Mouse (Mus musculus) left cerebral cortex, postnatal 36 days (tissue): ENCODE data around the gene Mid1. TPM values are rescaled to one million over a fixed set of nuclear protein-coding genes. Genes with fewer than 3 reads are reported as not detected.
"Not testable (repeated sequence)": the region's sequence is repeated elsewhere in the genome, so short reads cannot be mapped to it uniquely, and the experiment has no call there.

Experiments used
- DNase-seq, 2 experiments: peaks; one replicate each; pipeline ENCODE4 v3.0.0; 2021 to 2022; ENCODE audit warnings: low spot score in 2 of 2, mixed read lengths in 1 of 2
- intact Hi-C: fragments of 180-260 bp; cut with DNase I; formaldehyde crosslinking; loops from one replicate; pipeline ENCODE4 v1.15.1; 2025
- total RNA-seq, 2 experiments: library from RNA; stranded (reverse); gene quantifications; 2 replicates each; pipeline ENCODE4 v1.2.3; 2021

Gene Mid1
- total RNA-seq, 2 experiments from 2014 or later = 12.8 to 23.1 TPM

DNA sequence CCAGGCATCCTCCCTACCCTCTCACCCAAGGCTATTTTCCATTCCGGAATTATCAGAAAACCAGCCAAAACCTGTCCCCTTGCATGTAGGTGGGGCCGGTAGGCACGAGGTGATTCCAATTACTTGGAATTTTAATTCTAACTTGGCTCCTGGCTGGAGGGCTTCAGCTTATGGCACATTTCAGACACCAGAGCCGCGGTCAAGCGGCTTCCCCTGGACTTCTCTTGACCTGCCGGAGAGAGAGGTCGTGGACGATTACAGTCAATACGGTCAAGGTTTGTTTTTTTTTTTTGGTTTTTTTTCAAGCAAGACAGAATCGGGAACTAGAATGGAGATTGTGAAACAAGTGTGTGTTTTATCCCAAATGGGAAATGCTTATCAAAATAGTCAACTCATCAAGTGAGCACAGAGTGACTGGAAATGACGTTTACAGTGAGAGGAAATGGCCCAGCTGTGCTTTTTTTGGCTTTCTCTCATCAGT lies 295.9 kb downstream of the Mid1 start:
- DNase-seq = no peak
- intact Hi-C loops = loop anchor here (5.0 kb wide), 2 partner anchors 184 to 649 kb away; no protein-coding TSS in a partner anchor

DNA sequence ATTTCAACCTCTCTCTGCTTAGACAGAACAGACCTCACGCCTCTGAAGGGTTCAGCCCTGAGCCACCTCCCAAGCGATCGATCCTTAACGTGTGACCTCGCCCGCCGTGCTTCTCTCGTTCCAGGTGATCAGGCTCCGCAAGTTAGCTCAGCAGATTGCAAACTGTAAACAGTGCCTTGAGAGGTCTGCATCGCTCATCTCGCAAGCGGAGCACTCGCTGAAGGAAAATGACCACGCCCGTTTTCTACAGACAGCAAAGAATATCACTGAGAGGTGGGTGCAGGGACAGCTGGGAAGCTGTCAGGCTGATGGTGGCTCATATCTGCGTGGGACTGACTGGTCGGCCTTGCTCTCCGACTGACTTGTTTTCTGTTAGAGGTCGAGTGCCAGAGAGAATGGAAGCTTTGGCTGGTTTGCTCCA lies 296.8 kb downstream of the Mid1 start:
- peak in 1 of 2 experiments; percentile 30 for DNase-seq
- intact Hi-C loops = loop anchor here (5.0 kb wide), 2 partner anchors 184 to 649 kb away; no protein-coding TSS in a partner anchor

DNA sequence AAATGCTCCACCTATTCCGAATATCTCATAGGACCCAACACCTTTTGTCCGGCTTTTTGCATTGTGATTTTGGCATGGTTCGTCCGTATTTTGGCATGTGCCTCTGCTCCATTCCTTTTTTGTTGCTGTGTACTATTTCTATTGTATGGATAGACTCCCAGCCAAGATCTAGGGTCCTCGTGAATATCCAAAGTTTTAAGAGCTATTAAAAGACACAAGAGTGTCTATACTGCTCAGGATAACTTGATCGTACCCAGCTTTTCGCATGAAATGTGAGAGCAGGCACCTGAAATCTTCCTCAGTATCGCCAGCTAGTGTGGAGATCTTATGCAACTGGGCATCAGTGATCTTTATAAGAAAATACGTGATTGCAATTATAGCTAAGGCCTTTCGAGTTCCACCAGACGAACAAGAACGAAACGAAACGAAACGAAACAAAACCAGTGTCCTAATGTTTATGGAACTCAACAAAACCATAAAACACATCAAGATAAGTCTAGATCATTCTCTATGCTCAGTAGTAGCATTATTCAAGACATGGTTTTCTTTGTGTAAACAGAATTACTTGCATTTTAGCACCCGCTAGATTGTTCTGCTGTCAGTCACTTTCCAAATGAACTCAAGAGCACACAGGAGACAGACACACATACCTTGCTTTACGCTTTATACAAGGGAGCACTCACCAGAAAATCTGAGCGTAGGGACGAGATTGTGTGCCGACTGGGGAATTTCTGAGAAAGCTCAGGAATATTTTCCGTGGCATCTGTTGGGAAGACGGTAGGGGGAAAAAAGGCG lies 297.8 kb downstream of the Mid1 start:
- intact Hi-C loops = loop anchor here (5.0 kb wide), 2 partner anchors 186 to 651 kb away; no protein-coding TSS in a partner anchor
- not testable (repeated sequence) for DNase-seq

DNA sequence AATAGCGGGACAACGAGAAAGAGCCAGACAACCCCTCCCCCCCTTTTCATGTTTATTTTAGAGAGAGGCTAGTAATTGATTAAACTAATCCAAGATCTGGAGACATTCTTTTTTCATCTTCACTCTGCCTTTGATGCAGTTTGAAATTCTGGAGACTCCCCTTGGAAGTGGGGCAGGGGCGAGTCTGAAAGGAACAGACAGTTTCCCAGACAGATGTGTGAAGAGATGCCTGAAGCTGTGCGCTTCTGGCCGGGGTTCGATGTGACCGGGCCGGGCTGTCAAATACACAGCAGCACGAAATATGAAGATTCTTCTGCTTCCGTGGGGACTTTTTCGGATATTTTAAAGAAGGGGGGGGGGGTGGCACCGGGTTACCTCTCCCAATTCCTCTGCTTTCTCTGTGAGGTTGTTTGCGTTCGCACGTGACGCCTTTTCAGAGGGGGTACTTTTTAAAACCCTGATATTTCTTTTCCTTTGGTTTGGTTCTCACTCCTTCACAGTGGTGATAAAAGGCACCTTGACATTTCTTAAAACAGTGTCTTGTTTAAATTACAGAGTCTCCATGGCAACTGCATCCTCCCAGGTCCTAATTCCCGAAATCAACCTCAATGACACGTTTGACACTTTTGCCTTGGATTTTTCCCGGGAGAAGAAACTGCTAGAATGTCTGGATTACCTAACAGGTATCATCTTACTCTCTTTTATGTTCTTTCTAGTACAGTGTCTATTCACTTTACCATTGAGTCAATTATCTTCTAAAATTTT lies 298.6 kb downstream of the Mid1 start:
- intact Hi-C loops = loop anchor here (5.0 kb wide), 2 partner anchors 186 to 651 kb away; no protein-coding TSS in a partner anchor
- DNase-seq = not testable (repeated sequence)

DNA sequence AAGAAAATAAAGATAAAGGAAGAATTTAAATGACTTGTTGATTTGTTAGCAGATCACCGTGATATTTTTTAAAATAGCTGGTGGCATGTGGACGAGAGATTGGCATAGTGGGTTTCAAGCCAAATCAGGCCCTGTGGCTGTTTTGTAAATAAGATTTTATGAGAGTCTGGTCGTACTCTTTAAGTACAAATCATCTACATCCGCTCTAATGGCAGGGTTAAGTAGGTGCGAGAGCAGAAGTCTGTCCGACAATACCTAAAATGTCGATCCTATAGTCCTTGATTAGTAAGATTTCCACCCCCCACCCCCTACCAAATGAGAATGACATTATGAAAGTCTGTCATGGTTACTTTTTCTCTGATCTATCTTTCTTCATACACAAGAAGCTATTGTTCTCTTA lies 299.3 kb downstream of the Mid1 start:
- intact Hi-C loops = loop anchor here (5.0 kb wide), 2 partner anchors 187 to 652 kb away; no protein-coding TSS in a partner anchor
- DNase-seq = not testable (repeated sequence)

DNA sequence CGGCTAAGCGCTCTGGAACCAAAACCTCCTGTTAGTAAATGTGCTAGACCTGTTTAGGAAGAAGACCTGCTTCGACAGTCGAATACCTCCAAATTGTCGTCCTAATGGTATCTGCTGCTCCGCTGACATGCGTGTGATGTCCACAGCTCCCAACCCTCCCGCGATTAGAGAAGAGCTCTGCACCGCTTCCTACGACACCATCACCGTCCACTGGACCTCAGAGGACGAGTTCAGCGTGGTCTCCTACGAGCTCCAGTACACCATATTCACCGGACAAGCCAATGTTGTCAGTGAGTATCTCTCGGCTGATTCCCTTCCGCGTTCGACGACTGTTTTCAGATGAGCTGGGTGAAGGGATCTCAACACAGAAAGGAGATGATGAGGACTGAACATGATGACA lies 299.9 kb downstream of the Mid1 start:
- DNase-seq = not testable (repeated sequence)
- intact Hi-C loops = loop anchor here (5.0 kb wide), 3 partner anchors 188 to 663 kb away; partner anchors contain the start of gene Hccs

DNA sequence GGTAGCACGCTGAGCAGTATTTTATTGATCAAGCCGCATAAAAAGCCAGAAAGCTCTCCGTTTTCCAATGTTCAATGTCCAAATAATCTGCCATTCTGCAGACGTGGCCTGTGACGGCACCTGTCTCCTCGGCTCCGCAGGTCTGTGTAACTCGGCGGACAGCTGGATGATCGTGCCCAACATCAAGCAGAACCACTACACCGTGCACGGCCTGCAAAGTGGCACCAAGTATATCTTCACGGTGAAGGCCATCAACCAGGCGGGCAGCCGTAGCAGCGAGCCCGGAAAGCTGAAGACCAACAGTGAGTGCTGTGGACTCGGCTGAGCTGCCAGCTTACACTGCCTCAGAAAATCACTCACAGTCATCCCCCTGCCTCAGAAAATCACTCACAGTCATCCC lies 300.8 kb downstream of the Mid1 start:
- intact Hi-C loops = loop anchor here (5.0 kb wide), 1 partner anchor 663 kb away; the partner anchor contains the start of gene Hccs
- DNase-seq = not testable (repeated sequence)

DNA sequence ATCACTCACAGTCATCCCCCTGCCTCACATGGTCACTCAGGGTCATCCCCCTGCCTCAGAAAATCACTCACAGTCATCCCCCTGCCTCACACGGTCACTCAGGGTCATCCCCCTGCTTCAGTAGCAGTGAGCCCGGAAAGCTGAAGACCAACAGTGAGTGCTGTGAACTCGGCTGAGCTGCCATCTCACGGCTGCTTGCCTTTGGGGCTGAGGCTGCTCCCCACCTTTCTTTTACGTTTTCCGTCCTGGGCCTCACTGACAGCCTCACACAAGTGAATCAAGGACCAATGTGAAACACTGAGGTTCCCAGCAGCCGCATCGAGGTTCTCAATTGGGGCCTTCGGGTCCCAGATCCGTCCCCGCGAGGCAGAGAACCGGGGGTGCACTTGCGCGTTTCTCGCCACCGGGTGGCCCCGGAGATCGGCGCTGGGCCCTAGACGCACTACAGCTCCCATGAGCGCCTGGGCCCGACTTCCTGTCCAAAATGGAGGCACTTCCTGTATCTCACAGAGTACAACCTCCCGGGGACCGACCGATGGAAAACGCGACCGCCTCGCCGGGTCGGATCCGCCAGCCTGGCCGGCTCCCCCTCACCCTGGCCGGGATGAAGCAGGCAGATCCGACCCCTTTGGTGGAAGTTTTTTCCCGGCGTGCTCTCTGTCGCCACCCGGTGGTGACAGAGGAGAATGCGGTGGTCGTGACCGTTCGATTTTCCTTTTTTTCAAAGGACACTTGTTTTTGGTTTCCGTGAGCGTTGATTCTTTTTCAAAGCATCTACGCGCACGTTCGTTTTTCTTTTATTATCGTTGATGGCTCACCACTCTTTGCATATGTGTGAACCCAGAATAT lies 301.7 kb downstream of the Mid1 start:
- intact Hi-C loops = loop anchor here (5.0 kb wide), 1 partner anchor 664 kb away; the partner anchor contains the start of gene Hccs
- peak; percentile 92 to 93 for DNase-seq

DNA sequence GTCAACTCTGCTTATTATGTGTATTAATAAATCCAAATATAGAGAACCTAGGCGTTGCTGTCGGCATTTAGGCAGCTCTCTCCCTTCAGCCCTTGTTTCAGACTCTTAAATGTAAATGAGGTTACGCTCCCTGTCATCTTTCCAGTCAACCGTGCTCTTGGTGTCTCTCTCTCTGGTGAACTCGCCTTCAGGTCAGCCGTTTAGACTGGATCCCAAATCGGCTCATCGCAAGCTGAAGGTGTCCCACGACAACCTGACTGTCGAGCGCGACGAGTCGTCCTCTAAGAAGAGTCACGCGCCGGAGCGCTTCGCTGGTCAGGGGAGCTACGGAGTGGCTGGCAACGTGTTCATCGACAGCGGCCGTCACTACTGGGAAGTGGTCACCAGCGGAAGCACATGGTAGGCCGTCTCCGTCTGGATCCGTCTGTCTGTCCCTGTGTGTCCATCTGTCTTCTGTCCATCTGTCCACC lies 302.4 kb downstream of the Mid1 start:
- intact Hi-C loops = loop anchor here (5.0 kb wide), 1 partner anchor 665 kb away; the partner anchor contains the start of gene Hccs
- DNase-seq = peak in 1 of 2 experiments; percentile 60

DNA sequence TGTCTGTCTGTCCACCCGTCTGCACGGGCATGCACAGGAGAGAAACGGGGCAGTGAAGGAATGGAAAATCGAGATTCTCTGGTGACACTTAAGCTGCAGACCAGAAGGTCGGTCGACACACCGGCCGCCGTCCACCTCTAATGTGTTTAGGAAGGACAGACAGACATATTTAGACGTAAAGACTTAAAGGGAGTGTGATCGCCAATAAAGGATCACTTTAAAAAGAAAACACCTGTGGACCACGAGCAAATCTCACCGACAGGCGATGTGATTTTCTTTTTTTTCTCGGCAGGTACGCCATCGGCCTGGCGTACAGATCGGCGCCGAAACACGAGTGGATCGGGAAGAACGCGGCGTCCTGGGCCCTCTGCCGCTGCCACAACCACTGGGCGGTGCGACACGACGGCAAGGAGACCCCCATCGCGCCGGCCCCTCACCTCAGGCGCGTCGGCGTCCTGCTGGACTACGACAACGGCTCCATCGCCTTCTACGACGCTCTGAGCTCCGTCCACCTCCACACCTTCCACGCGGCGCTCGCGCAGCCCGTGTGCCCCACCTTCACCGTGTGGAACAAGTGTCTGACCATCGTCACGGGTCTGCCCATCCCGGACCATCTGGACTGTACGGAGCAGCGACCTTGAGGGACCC lies 303.7 kb downstream of the Mid1 start:
- intact Hi-C loops = loop anchor here (5.0 kb wide), 1 partner anchor 666 kb away; the partner anchor contains the start of gene Hccs
- not testable (repeated sequence) for DNase-seq

DNA sequence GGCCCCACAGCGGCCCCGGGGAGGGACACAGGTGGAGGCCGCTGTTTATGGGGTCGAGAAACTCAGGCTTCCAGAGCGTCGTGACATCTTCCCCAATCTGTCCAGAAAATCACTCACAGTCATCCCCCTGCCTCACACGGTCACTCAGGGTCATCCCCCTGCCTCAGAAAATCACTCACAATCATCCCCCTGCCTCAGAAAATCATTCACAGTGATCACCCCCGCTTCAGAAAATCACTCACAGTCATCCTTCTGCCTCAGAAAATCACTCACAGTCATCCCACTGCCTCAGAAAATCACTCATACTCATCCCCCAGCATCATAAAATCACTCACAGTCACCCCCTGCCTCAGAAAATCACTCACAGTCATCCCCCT lies 304.2 kb downstream of the Mid1 start:
- not testable (repeated sequence) for DNase-seq
- intact Hi-C loops = loop anchor here (5.0 kb wide), 1 partner anchor 667 kb away; the partner anchor contains the start of gene Hccs

DNA sequence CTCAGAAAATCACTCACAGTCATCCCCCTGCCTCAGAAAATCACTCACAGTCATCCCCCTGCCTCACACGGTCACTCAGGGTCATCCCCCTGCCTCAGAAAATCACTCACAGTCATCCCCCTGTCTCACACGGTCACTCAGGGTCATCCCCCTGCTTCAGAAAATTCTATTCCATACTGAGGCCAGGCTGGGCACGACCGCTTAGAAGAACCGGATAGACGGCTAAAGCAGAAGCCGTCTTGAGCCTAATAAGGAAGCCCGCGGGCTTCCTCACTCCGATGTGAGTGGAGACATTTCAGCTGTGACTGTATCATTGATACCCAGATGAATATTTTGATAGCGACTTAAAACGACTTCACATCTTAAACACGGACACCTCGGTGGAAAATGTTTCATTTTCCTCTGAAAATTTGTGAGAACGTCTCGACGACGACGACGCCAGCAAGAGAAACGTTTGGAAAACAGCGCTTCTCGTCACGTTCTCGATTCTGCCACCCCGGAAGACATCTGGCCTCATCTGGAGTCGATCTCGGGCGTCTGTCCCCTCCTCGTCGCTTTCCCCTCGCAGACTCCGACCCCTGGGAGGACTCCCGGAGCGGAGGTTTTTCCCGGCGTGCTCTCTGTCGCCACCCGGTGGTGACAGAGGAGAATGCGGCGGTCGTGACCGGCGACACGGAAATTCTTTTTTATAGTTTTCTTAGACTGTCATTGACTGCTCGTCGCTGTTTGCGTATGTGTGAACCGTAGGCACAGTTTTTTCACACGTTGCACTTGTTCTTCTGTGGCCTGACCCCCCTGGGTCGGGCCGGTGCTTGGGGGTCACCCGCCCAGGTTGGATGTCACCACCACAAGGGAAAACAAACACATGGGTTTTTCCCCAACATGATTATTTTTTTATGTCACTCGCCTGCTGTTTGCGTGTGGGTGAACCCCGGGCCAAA lies 305.0 kb downstream of the Mid1 start:
- DNase-seq = peak; percentile 87 to 90
- intact Hi-C loops = loop anchor here (5.0 kb wide), 1 partner anchor 668 kb away; the partner anchor contains the start of gene Hccs

DNA sequence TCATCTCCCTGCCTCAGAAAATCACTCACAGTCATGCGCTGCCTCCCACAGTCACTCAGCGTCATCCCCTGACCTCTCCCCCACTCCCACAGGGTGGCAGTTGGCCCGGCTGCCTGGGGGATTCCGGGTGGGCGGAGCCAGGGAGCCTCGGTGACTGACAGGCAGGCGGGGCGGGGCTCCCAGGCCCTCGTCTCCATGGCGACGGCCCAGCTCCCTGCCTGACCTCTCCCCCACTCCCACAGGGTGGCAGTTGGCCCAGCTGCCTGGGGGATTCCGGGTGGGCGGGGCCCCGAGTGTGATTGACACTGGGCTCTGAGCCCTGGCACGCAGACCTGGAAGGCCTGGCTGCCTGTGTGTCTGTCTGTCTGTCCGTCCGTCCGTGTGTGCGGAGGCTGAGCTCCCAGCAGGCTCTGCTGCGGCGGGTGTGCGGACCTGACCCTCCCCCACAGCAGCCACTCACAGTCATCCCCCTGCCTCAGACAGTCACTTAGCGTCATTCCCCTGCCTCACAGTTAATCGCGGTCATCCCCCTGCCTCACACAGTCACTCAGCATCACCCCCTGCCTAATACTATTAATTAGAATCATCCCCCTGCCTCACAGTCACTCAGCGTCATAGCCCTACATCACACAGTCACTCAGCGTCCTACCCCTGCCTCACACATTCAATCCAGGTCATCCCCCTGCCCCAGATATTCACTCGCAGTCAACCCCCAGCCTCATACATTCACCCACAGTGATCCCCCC lies 306.3 kb downstream of the Mid1 start:
- DNase-seq = peak; percentile 95 to 96
- intact Hi-C loops = not testable (repeated sequence)

DNA sequence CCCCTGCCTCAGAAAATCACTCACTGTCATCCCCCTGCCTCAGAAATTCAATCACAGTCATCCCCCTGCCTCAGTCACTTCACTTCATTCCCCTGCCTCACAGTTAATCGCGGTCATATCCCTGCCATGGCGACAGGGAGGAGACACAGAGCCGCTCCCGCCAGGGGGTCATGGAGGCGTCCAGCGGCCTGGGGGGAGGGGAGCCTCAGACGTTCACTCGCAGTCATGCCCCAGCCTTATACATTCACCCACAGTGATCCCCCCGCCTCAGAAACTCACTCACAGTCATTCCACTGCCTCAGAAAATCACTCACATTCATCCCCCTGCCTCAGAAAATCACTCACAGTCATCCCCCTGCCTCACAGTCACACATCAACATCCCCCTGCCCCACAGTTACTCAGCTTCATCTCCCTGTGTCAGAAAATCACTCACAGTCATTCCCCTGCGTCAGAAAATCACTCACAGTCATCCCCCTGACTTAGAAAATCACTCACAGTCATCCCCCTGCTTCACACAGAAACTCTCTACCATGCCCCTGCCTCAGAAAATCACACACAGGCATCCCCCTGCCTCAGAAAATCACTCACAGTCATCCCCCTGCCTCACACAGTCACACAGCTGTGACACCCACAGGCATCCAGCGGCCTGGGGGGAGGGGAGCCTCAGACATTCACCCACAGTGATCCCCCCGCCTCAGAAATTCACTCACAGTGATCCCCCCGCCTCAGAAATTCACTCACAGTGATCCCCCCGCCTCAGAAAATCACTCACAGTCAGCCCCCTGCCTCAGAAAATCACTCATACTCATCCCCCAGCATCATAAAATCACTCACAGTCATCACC lies 307.3 kb downstream of the Mid1 start:
- DNase-seq = peak in 1 of 2 experiments; percentile 11

DNA sequence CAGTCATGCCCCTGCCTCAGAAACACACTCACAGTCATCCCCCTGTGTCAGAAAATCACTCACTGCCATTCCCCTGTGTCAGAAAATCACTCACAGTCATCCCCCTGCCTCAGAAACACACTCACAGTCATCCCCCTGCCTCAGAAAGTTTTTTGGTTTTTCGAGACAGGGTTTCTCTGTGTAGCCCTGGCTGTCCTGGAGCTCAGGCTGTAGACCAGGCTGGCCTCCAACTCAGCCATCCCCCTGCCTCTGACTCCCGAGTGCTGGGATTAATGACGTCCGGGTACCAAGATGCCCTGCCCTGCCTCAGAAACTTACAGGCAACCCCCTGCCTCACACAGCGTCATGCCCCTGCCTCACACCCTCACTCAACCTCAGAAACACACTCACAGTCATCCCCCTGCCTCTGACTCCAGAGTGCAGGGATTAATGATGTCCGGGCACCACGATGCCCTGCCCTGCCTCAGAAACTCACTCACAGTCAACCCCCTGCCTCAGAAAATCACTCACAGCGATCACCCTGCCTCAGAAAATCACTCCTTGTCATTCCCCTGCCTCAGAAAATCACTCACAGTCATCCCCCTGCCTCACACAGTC lies 308.1 kb downstream of the Mid1 start:
- intact Hi-C loops, DNase-seq: not testable (repeated sequence)

More for the DNA sequence above, 307.3 kb downstream of the Mid1 start:
- intact Hi-C loops = not testable (repeated sequence)
